Mouse (Mus musculus) thymus, postnatal 25 days (tissue): ENCODE results near the gene Psmb2.

ENCODE experiments used
- DNase-seq: peaks from one replicate; pipeline ENCODE4 v3.0.0; 2022

Gene Psmb2

DNA sequence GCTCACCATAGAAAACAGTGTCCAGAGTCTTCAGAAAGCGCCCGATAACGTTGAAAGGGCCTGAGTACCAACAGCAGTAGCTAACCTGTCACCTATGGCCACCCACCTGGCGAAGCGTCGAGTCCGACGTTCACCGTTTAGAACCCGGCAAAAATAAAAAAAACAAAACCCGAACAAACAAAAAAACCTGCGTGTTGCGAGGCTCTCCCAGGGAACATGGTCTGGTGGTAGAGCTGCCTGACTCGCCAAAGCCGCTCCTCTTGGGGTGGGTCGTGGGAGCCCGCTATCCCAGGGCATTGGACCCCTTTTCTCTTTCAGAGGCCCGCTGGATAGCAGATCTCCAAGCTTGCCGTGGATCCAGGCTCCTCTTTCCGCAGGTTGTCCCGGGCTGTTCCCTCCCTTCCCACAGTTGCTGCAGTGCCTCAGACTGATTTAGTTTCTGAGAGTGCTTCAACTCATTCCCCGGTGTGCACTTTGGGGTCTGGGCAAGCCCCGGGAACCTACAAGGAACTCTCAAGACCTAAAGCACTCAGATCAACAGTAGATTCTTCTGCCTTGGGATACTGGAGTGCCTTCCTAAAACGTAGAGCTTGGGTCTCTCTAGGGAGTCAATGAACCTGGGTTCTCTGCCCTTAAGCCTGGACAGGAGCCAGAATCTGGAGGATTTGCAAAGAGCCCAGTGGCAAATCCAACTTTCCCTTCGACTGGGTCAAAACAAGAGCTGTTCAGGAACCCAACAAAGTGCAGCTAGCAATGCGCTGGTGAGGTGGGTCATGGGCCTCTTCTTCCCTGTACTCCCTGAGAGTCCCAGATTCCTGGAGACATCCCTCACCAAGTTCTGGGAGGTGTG lies 55.3 kb downstream of the Psmb2 start:
- no peak for DNase-seq

DNA sequence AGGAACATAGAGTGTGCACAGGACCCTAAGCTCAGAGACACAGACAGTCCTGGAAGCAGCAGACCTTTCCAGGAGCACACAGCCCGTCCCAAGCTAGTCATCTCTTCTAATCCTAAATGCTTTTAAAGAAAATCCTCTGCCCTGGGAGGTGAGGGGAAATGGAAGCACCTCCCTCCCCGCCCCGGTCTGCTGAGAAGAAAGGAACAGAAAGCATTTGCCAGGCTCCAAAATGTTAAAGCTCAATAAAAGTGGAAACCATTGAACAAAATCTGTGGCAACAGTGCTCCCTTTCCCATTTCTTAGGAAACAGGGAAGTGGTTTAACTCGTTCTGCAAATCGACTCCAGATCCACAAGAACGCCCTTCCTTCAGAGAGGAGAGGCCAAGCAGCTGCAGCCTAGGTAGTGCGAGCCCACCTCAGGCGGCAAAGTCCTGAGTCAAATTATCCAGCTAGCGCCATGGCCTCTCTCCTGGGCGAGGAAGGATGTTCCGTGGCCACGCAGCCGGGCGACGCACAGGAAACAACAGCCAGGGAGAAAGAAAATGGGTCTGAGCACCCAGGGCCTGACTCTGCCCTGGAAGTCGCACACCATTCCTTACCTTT lies 56.7 kb downstream of the Psmb2 start:
- DNase-seq, result no peak

DNA sequence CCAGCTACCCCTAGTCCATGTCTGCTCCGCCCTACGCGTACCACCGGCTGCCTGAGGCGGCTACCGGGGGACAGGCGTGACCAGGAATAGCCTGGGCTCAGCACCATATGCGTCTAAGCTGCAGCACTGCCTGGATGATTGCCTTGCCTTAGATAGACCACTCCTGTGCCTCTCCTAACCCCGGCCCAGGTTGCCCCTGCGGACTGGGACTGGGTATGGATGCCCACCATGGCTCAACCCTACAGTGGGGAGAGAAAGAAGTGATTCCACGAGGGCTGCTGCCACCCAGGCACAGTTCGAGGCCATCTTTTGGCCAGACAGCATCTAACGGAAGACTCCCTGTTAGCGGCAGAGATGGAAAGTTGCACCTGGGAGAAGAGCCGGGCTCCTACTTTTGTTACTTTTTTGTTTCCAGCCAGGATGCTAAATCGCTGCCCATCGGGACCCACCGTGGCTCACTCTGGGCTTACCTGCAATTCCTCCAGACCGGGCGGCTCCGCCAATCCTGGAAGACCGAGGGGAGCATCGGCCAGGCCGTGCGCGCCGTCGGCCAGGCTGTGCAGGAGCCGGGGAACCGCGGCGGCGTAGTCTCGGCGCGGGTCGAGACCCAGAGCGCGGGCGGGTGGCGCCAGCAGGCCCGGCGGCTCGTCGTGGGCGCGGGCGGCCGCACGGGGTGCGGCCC lies 57.4 kb downstream of the Psmb2 start:
- no peak for DNase-seq

DNA sequence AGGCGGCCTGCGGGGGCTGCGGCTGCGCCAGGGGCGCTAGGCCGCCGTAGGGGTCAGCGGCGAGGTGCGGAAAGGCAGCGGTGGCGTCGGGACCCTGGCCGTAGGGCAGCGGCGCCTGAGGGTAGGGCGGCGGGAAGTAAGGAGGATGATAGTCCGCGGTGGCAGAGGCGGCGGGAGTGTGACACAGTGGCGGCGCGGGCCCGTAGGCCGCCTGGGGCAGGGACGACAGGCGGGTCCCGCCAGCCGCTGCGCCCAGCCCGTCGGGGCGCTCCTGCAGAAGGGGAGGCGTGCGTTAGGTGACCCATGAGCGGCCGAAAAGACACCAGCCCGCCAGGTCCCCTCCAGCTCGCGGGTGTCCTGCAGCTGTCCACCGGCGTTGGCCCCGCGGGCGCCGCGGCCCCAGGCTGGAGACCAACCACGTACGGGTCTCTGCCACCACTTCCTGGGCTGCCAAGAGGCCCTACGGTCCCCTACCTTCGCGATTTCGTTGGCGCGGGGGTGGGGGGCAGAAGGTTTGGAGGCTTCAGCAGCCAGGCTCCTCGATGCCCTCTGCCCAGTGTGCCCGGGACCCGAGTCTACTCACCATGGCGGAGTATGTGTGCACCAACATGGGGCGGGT lies 58.1 kb downstream of the Psmb2 start:
- no peak for DNase-seq

DNA sequence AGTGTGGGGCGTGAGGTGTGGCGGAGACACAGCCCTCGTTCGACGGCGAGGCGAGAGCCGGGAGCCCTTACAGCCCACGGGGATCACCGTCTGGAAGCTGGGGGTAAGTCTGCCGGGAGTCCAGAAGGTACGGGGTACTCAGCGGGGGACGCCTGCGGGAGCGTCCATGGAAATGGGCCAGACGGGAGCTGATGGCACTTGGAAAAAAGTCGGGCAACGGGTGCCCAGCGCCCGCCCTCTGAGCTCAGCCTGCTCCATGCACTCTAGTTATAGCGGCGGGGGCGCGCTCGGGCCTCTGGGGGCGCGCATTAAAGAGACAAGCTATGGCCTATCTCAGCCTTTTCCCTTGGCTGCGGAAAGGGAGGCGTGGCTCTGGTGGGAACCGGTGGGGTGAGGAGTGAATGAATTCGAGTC lies 58.6 kb downstream of the Psmb2 start, which contains the start of gene Tfap2e:
Gene Tfap2e, minus strand, starts transcription at position 240 of the 414 bp plus-strand sequence.
- DNase-seq, result no peak

DNA sequence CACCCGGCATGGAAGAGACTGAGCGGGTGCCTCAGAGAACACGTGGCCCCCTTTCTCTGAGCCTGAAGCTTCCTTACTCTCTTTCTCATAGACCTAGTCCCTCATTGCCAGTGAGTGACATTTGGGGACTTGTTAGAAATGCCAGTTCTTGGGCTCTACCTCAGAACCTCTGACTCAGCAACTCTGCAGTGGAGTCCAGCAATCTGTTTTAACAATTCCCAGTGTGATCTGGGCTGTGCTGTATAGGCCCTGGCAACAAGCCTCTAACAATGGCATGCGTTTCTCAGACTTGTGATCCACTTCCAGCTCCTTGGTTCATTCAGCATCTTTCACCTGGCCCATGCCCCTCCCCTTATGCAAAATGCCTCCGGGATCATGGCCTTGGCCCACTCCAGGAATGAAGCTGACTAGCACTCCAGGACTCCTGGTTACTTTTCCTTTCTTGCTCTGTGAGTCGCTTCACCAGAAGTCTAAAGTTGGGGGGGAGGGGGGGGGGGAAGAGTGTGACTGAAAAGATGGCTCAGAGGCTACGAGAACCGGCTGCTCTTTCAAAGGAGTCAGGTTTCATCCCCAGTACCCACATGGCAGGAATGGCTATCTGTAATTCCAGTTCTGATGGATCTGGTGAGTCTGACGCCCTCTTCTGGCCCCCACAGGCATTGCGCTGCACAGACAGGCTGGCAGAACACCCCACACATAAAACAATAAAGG lies 62.7 kb downstream of the Psmb2 start:
- DNase-seq, result no peak

DNA sequence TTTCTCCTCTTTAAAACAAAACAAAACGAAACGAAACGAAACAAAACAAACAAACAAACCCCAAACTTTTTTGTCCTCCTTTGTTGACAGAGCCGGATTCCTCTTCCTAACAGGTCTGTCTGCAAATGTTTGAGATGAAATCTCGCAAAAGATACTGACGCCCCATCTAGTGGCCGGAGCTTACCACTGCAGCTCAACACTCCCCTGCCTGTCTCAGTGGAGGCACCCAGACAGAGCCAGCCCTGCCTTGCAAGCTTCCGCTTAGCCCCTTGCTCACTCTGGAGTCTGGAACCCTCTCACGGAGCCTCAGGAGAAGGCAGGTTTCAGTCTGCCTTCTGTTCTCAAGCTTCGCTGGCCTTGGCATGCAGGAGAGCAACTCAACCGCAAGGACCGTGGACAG lies 64.0 kb downstream of the Psmb2 start:
- DNase-seq, result peak; percentile 84

DNA sequence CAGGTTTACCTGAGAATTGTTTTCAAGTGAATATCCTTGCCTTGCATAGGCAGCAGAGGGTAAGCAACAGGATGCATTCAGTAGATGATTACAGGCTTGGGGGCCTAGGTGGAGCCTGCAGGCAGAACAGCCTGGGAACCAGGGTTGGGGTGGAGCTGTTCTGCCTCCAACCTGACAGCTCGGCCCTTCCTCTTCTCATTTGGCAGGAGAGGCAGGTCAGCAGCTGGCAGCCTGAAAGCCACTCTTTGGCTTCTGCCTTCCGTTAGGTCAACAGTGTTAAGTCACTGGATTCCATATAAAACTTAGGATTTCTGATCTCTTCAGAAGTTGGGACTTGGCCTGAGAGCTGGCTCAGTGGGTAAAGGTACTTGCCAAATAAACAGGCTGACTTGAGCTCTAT lies 65.5 kb downstream of the Psmb2 start:
- DNase-seq, result no peak

DNA sequence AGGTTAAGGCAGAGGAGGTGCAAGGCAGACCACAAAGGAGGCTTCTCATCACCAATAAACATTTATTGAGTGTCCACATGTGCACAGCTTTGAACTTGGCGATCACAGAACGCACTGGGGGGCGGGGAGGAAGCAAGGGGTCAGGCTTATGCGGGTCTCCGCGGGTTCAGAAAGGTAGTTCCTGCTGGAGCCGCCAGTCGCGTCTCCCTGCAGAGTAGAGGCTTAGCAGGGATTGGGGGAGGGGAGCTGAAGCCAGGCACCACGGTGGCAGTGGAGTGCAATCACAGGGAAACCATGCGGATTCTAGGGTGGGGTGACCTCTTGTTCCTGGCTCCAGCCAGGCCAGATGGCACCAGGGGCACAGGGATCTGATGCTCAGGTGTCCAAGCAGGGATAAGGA lies 66.3 kb downstream of the Psmb2 start:
- DNase-seq, result no peak

DNA sequence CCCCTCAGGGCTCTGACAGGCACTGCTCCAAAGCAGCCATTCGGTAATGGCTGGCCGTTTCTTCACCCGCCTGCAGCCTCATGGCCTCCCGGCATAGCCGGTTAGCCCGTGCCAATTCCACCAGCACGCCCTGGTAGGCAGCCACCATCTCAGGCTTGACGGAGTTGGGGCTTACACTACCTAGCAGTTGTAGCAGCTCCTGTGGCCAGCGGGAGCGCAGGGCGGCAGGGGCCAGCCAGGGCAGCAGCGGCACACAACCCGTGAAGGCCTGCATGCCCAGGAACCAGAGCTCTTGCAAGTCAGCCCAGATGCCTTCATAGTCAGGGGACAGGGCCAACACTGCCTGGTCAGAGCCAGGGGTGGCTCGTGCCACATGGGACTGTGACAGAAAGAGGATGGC lies 67.4 kb downstream of the Psmb2 start:
- DNase-seq, result no peak

DNA sequence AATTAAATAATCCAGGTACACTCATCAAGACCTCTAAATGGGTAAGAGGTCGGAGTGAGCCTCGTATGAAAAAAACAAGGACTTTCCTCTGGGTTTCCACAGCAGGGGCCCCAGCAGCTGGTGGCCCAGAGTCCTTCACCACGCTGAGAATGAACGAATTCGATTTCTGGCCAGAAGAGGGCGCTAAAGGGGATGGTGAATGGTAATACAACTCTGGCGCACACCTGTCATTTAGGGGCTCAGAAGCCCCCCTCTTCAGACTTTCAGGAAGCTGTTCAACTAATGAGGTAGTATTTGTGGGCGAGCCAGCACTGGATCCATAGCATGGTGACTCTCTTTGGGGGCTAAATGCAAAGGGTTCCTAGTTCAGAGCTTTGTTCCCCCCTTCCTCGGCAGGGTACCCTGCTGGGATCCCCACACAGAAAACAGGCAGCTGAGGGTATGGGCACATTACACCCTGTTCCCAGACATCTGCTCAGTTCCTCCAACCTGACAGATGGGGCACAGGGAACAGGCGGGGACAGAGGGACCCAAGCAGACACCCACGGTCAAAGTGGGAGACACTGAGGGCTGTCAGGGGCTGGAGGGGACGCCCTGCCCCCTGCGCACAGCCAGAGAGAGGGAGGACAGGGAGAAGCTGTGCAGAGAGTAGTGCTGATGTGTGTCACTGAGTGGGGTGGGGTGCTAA lies 68.2 kb downstream of the Psmb2 start:
- DNase-seq, result peak; percentile 69

DNA sequence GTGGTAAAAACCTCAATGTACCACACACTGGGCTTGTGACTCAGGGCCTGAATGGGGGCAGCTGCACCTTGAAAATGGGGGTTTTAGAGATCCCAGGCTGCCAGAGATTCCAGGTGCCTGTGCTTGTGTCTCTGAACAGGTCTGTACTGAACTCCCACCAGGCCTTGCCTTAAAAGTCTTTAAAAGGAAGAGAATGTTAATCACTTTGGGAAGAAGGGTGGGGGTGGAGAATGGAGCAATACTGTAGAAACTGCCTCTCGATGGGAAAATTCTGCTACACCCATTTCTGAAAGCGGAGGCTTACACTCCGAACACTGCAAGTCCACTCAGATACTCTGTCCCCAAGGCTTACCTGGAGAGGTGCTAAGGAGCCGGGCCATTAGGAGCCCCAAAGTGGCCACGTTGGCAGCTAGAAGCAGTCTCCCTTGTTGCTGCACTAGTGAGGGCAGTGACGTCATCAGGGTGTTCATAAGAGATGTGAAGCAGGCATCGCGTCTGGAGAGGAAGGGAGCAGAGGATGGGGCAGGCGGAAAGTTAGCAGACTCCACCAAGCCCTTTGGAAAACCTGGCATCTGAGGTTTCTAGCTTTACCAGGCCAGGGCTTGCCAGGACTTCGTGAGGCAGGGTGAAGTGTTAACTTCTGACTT lies 68.9 kb downstream of the Psmb2 start:
- DNase-seq, result no peak

DNA sequence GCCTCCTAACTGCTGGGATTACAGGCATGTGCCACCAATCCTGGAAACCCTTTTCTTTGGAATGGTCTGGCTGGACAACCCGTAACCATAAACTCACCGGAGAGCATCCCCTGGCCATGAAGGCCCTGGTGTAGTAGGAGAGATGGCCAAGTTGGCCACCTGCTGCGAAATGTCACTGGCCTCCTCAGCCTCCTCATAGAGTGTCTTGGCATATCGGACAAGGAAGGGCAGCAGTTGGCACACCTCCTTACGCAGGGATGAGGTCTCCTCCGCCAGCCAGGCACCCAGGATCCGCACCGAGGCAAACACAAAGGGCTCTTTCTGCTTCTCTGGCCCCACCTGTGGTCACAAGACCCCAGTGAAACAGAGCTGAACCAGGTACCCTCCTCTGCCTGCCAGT lies 71.0 kb downstream of the Psmb2 start:
- DNase-seq, result no peak

DNA sequence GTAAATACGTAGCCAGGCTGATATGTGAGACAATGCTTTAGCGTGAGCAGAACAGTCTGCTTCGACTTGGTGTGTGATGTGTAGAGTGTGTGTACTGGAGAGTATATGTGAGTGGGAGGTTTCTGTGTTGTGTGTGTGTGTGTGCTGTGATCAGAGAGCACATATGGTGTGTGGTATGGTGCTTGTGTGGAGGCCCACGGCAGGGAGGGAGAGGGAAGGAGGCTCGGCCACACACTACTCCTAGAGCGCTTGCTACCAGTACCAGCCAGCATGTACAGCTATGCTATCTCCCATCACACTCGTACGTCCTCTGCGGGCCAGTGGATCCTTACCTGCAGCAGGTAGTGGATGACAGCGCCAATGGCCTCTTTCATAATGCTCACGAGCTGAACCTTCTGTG lies 72.1 kb downstream of the Psmb2 start:
- no peak for DNase-seq

DNA sequence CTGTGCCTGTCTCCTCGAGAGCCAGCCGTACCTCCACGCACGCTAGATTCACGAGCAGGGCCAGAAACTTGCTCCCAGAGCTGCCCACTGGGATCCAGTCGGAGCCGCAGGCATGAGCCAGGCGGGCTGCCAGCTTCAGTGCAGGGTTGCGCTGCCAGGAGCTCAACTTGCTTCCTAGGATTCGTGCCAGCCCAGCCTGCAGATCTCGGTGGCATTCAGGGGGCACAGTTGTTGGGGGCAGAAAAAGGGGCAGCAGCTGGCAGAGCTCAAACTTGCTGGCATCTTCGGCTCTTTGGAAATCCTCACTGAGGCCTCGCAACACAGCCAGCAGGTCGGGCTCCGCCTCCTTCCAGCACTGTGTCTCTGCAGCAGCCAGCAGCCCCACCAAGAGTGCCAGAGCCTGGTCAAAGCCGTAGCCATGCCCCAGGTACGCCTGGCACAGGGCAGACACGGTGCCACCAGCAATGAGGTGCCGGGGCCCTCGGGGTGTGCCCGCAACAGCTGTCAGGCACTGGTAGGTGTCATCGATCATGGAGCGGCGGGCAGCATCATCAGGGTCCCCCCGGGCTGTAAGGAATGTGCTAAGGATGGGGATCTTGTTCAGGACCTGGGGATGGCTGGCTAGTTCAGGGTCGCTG lies 72.7 kb downstream of the Psmb2 start:
- no peak for DNase-seq

DNA sequence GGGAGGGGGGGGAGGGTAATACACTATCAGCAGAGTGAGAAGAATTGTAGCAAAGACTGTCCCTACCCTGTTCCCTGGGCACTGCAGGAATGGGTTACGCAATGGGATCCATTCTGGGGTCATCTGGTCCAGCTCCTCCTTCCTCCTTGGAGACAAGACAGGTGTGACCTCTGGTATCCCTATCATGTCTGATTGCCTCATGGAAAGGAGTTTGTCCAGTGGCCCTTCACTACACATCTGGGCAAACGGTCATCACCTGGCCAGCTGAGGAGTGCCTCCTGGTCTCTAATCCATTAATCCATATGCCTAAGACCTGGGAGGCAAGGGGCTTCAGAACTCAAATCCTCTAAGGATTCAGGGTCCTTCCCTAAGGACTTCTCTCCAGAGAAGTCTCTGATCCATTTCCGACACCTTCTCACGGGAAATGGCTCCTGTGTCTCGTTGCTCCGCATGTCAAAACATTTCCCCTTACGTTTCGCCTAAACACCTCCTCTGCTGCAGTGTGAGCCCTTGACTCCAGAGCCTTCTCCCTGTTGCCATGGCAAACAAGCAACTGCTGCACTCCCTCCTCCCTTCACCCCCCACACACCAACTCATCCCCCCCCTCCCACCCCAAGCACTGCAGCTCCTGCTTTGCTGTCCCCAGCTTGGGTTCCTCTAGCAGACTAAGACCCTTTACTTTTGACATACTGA lies 73.6 kb downstream of the Psmb2 start:
- no peak for DNase-seq

DNA sequence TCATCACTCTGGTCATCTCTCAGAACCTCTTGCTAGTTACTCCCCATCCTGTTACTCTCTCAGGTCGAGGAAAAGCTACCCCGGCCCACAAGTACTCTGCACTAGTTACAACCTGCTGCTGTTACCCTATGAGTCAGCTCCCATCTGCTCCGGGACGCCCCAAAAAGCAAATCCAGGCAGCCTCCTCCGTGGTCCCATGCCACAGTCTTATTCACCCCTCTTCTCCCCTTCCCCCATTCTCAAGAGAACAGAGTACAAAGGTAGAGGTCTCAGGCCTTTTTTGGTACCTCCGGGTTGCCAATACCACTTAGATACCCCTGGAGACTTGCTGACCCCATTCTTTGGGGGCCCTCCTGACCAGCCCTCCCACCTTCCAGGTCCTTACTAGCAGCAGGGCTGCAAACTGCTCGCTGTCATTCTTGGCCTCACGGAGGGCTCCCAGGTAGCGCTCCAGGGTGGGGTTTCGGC lies 74.2 kb downstream of the Psmb2 start:
- no peak for DNase-seq

DNA sequence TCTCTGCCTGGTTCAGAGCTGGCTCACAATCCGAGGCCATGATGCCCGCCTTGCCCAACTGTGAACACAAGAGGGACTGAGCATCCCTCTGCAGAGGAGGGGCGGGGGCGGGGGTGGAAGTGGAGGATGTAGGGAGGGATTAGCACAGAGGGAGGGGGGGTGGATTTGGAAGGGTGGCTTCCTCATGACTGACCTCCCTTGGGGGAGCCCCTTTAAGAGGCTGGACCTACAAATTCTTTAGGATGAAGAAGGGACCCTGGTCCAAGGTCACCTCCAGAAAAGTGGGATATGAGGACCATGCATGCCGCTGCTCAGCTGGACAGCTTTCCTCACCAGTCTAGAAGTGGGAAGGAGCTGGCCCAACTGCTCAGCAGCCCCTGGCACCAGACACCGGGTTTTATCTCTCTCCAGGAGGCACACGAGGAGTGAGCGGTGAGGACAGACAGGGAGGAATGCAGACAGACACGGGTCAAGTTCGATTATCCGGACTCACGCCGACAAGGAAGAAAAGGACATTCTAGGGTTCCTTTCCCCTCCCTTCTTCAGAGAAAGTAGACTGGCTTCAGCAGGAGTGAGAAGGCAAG lies 74.7 kb downstream of the Psmb2 start:
- DNase-seq, result no peak

DNA sequence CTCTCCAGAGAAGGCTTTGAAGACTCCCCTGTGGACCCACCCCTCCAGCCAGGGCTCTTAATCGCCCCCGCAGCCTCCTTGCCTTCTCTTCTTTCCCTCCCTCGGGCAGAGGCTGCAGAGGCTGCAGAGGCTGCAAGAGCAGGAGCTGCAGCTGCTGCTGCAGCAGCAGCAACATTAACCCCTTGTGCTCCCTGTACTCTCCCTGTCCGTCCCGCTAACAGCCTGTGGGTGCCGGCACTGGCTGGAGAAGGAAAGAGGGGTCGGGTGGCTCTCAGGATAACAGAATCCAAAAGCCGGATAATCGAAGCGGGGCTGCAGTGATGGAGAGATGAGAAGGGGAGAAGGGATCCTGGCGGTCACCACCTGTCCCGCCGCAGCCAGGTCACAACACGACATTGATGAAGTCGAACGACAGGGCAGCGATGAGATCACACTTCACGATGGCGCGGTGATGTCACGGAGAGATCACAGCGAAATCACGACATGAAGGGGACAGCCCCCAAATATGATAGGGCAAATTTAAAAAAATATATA lies 75.2 kb downstream of the Psmb2 start:
- no peak for DNase-seq
